Mouse (Mus musculus) CH12.LX (cell line): ENCODE measurements around the gene Plekha5.

Experiments used
- CHD1 ChIP-seq: IDR thresholded peaks from 2 replicates; pipeline ENCODE4 v1.6.1; 2012; ENCODE audit warnings: low read depth, low read length, improper control_type of control experiment, inconsistent platforms
- CTCF ChIP-seq, 2 experiments: IDR thresholded peaks in 1 of 2; conservative IDR thresholded peaks in 1 of 2; 2 replicates each; pipeline ENCODE4 v1.5.1; 2011 to 2012; ENCODE audit warnings: low read depth in 2 of 2, low read length in 2 of 2, improper control_type of control experiment in 1 of 2, inconsistent platforms in 1 of 2, mild to moderate bottlenecking in 1 of 2, moderate library complexity in 1 of 2
- EP300 ChIP-seq: IDR thresholded peaks from 2 replicates; pipeline ENCODE4 v1.6.1; 2011; ENCODE audit warnings: low read length, improper control_type of control experiment
- GABPA ChIP-seq: IDR thresholded peaks from 2 replicates; pipeline ENCODE4 v1.6.1; 2012; ENCODE audit warnings: low read depth, low read length, improper control_type of control experiment, inconsistent platforms; ENCODE audit not compliant: insufficient replicate concordance
- HCFC1 ChIP-seq: IDR thresholded peaks from 2 replicates; pipeline ENCODE4 v1.6.1; 2012; ENCODE audit warnings: low read depth, mild to moderate bottlenecking, inconsistent platforms, low read length, improper control_type of control experiment
- JUND ChIP-seq: conservative IDR thresholded peaks from 2 replicates; pipeline ENCODE4 v1.6.1; 2011; ENCODE audit warnings: low read depth, low read length, improper control_type of control experiment
- MAFK ChIP-seq: IDR thresholded peaks from 2 replicates; pipeline ENCODE4 v1.6.1; 2011; ENCODE audit warnings: low read length, improper control_type of control experiment; ENCODE audit not compliant: insufficient replicate concordance
- MAX ChIP-seq: IDR thresholded peaks from 2 replicates; pipeline ENCODE4 v1.6.1; 2011; ENCODE audit warnings: low read length, improper control_type of control experiment
- MXI1 ChIP-seq: IDR thresholded peaks from 2 replicates; pipeline ENCODE4 v1.6.1; 2011; ENCODE audit warnings: mild to moderate bottlenecking, low read depth, low read length, improper control_type of control experiment
- POLR2A ChIP-seq: IDR thresholded peaks from 2 replicates; pipeline ENCODE4 v1.6.1; 2011; ENCODE audit warnings: low read depth, mild to moderate bottlenecking, improper control_type of control experiment, low read length
- RCOR1 ChIP-seq: conservative IDR thresholded peaks from 2 replicates; pipeline ENCODE4 v1.6.1; 2012; ENCODE audit warnings: low read depth, mild to moderate bottlenecking, inconsistent platforms, low read length, improper control_type of control experiment
- SMC3 ChIP-seq: IDR thresholded peaks from 2 replicates; pipeline ENCODE4 v1.6.1; 2011; ENCODE audit warnings: low read depth, low read length, improper control_type of control experiment
- TCF12 ChIP-seq: IDR thresholded peaks from 2 replicates; pipeline ENCODE4 v1.6.1; 2014; ENCODE audit warnings: low read depth, mild to moderate bottlenecking, inconsistent platforms, low read length, improper control_type of control experiment
- USF1 ChIP-seq: IDR thresholded peaks from 2 replicates; pipeline ENCODE4 v1.6.1; 2014; ENCODE audit warnings: low read depth, mild to moderate bottlenecking, inconsistent platforms, low read length, improper control_type of control experiment

- TF ChIP-seq MXI1, result no peak
- no peak for TF ChIP-seq MAX
- no peak for TF ChIP-seq POLR2A
- TF ChIP-seq CTCF (conservative IDR thresholded peaks at IDR 0.05 in 1 of 2, IDR thresholded peaks at IDR 0.05 in 1 of 2; ENCODE audit: low read depth in 2 of 2, low read length in 2 of 2), result no peak
- no peak for TF ChIP-seq CHD1
- TF ChIP-seq TCF12, result no peak
- no peak for TF ChIP-seq GABPA
- TF ChIP-seq SMC3, result no peak
- no peak for TF ChIP-seq USF1
- TF ChIP-seq JUND, result no peak
- no peak for TF ChIP-seq RCOR1
- TF ChIP-seq MAFK, result no peak
- TF ChIP-seq EP300, result no peak
- TF ChIP-seq HCFC1, result no peak
Measured at GRCm38 (mm10) chr6:140599337-140599736, 175.5 kb downstream of the Plekha5 start.
